Comparison of ENCODE assay signal across 9 mouse cellular contexts in genomic region chr5:116407936-116408335, GRCm38 (mm10). TPM values are rescaled to one million over a fixed set of nuclear protein-coding genes. Genes with fewer than 3 reads are reported as not detected.
DNase-seq lines count a peak whose midpoint lies in the region.
"Had no signal": no experiment of that assay in that cellular context is flagged by ENCODE, and none has a peak within 500 bp of the region (broad histone marks: within the 10 kb centered on the region; RNA-seq: fewer than 3 reads in every experiment).

No protein-coding gene starts in this region.

- DNase-seq in adrenal gland, postnatal 14 days: peak; percentile 46
- no peak for DNase-seq in adrenal gland, postnatal 25 days
- peak; percentile 32 for DNase-seq in kidney, adult 9 months
- DNase-seq in kidney, postnatal 14 days: no peak
- DNase-seq in R1 (ENCODE audit: low read depth, low spot score): peak; percentile 83
- peak; percentile 13 for DNase-seq in lung, postnatal 14 days
- no peak for DNase-seq in cerebellum, adult 11 months
- DNase-seq in layer of hippocampus, adult 18-20 months (ENCODE audit: low spot score in 2 of 2): no peak
- DNase-seq: B cell, adult 2 months had no signal

RNA-seq across cellular contexts. Expression of gene Hspb8, which starts 14.7 kb away (rescaled TPM):
- total RNA-seq in adrenal gland, postnatal 14 days (2021): 37.7 and 45.9 TPM in 2 replicates
- 52.2 and 64.0 TPM in 2 replicates for total RNA-seq in adrenal gland, postnatal 25 days (2021)
- total RNA-seq in layer of hippocampus, adult 18-20 months (2021): 10 to 100 TPM; 10.8 to 15.4 TPM

Comparison
In these comparisons a context has a peak if more than half of its experiments do, and no peak if none do; other contexts are left out.
1. DNase-seq: peak in adrenal gland, postnatal 14 days (single experiment), kidney, adult 9 months (single experiment), R1 (single experiment) and lung, postnatal 14 days (single experiment); none in adrenal gland, postnatal 25 days (single experiment), kidney, postnatal 14 days (single experiment), cerebellum, adult 11 months (single experiment) and layer of hippocampus, adult 18-20 months (0 of 2).